Mouse (Mus musculus) olfactory bulb, adult 2 months (tissue): ENCODE results near the gene Zdhhc9. TPM values are rescaled to one million over a fixed set of nuclear protein-coding genes. Genes with fewer than 3 reads are reported as not detected.

ENCODE experiments used
- H3K27ac ChIP-seq: fragments of 200-500 bp; 2 replicates; pipeline ENCODE4 v1.5.1; 2012; ENCODE audit warnings: low read depth, low read length; ENCODE audit not compliant: insufficient read depth
- H3K4me1 ChIP-seq: fragments of 200-500 bp; 2 replicates; pipeline ENCODE4 v1.6.1; 2012; ENCODE audit warnings: low read length; ENCODE audit not compliant: control insufficient read depth, insufficient read depth
- H3K4me3 ChIP-seq: fragments of 200-500 bp; 2 replicates; pipeline ENCODE4 v1.5.1; 2012; ENCODE audit warnings: mild to moderate bottlenecking, low read depth, low read length, moderate library complexity; ENCODE audit not compliant: insufficient read depth
- CTCF ChIP-seq: fragments of 200-500 bp; IDR thresholded peaks from 2 replicates; pipeline ENCODE4 v1.5.1; 2012; ENCODE audit warnings: low read depth, mild to moderate bottlenecking, low read length, moderate library complexity; ENCODE audit not compliant: insufficient read depth
- POLR2A ChIP-seq: fragments of 200-500 bp; IDR thresholded peaks from 2 replicates; pipeline ENCODE4 v1.6.1; 2012; ENCODE audit warnings: mild to moderate bottlenecking, low read depth, low read length, moderate library complexity; ENCODE audit not compliant: insufficient read depth
- WGBS: fragments of 180-500 bp; shearing (Covaris S2); methylation state at CpG from one replicate; pipeline ENCODE4 v1.1.7; 2018; 5-methylcytosine and 5-hydroxymethylcytosine counted together
- polyA plus RNA-seq: library from polyadenylated mRNA; stranded (reverse); fragments of >200 nt; gene quantifications from 2 replicates; pipeline ENCODE4 v1.2.4, GENCODE M21; 2012; ENCODE audit warnings: low replicate concordance; ENCODE audit not compliant: missing spikeins, insufficient read depth, insufficient read length

Zdhhc9 gene
- polyA plus RNA-seq, 1 experiment, result not detected

- H3K4me1 ChIP-seq, result peaks cover 3% of the 10 kb centered on the region; the same call in 1 of the 2 replicates
- no peak overlapping the region for H3K4me3 ChIP-seq
- TF ChIP-seq CTCF (no peak), POLR2A (no peak)
- H3K27ac ChIP-seq, result no peak overlapping the region
- WGBS, result 43% methylated on average over 14 of the region's 14 CpGs
These were observed 69.1 kb downstream of the Zdhhc9 start for GRCm38 (mm10) chrX:48139368-48140285.

- TF ChIP-seq CTCF, result no peak
- TF ChIP-seq POLR2A, result no peak
- H3K4me3 ChIP-seq, result no peak overlapping the region
- WGBS, result 50% methylated on average over 7 of the region's 7 CpGs
- peaks cover 3% of the 10 kb centered on the region; the same call in 1 of the 2 replicates for H3K4me1 ChIP-seq
- no peak overlapping the region for H3K27ac ChIP-seq
These were observed 70.0 kb downstream of the Zdhhc9 start for GRCm38 (mm10) chrX:48138539-48139275.

GRCm38 (mm10) chrX:48138011-48138410 lies 70.7 kb downstream of the Zdhhc9 start:
- H3K4me1 ChIP-seq, result peaks cover 3% of the 10 kb centered on the region; the same call in 1 of the 2 replicates
- no peak overlapping the region for H3K27ac ChIP-seq
- no peak overlapping the region for H3K4me3 ChIP-seq
- whole genome bisulfite sequencing, result 87% methylated on average over 6 of the region's 6 CpGs
- no peak for TF ChIP-seq POLR2A
- TF ChIP-seq CTCF, result no peak

GRCm38 (mm10) chrX:48136935-48137334 lies 71.7 kb downstream of the Zdhhc9 start:
- WGBS, result 88% methylated on average over 4 of the region's 4 CpGs
- Histone ChIP-seq H3K4me1 (peaks cover 3% of the 10 kb centered on the region; the same call in 1 of the 2 replicates), H3K4me3 (no peak overlapping the region), H3K27ac (no peak overlapping the region)
- TF ChIP-seq CTCF, result no peak
- no peak for TF ChIP-seq POLR2A

GRCm38 (mm10) chrX:48129167-48129566 lies 79.5 kb downstream of the Zdhhc9 start:
- TF ChIP-seq CTCF (no peak), POLR2A (no peak)
- Histone ChIP-seq H3K4me1 (peaks cover 3% of the 10 kb centered on the region; the same call in 1 of the 2 replicates), H3K4me3 (no peak overlapping the region), H3K27ac (no peak overlapping the region)
- WGBS, result 63% methylated on average over 1 of the region's 1 CpGs

- Histone ChIP-seq H3K27ac (no peak overlapping the region), H3K4me1 (peaks cover 3% of the 10 kb centered on the region; the same call in 1 of the 2 replicates), H3K4me3 (no peak overlapping the region)
- 83% methylated on average over 6 of the region's 6 CpGs for WGBS
- TF ChIP-seq CTCF (no peak), POLR2A (no peak)
These were observed 81.0 kb downstream of the Zdhhc9 start for GRCm38 (mm10) chrX:48127502-48128218.

GRCm38 (mm10) chrX:48126903-48127476 lies 81.7 kb downstream of the Zdhhc9 start:
- 72% methylated on average over 6 of the region's 6 CpGs for WGBS
- TF ChIP-seq POLR2A (no peak), CTCF (no peak)
- H3K4me3 ChIP-seq, result no peak overlapping the region
- H3K27ac ChIP-seq, result no peak overlapping the region
- peaks cover 3% of the 10 kb centered on the region; the same call in 1 of the 2 replicates for H3K4me1 ChIP-seq
